Mouse (Mus musculus) heart, postnatal 0 days (tissue): ENCODE data around the gene Notch2.

Experiments used
- CTCF ChIP-seq: IDR thresholded peaks from 2 replicates; pipeline ENCODE4 v1.5.1; 2016; ENCODE audit warnings: antibody characterized with exemption, control low read depth, low read depth
- EP300 ChIP-seq: IDR thresholded peaks from 2 replicates; pipeline ENCODE4 v1.6.1; 2016; ENCODE audit warnings: antibody characterized with exemption, low read depth

GRCm38 (mm10) chr3:98054334-98055007, 41.1 kb downstream of the Notch2 start:
- TF ChIP-seq CTCF (no peak), EP300 (no peak)
